Mouse (Mus musculus) T-cell, adult 2 months (primary cell): Measurements from ENCODE around the gene A26c2.

Source experiments
- DNase-seq: peaks from one replicate; pipeline ENCODE4 v3.0.0; 2022; ENCODE audit warnings: low spot score

The A26c2 gene

DNA sequence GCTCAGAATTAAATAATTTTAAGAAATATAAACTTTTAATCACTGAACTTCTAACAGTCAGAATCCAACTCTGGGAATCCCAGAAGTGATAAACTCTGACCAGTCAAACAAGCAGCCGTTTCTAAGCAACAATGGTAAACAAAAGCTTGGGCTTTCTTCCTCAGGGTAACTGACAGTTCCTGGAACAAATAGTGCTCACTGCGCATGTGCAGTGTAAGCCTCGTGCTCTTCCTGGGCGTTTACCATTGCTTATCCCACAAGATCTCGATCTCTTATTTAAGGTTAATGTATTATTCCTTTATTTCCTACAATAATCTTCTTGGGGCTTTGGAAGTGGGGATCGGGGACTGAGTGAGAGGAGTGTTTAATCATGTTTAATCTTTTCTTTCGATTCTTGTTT lies at the start of gene A26c2:
Gene A26c2 (minus strand): TSS at position 101 of the 400 bp plus-strand sequence.
- no peak for DNase-seq

DNA sequence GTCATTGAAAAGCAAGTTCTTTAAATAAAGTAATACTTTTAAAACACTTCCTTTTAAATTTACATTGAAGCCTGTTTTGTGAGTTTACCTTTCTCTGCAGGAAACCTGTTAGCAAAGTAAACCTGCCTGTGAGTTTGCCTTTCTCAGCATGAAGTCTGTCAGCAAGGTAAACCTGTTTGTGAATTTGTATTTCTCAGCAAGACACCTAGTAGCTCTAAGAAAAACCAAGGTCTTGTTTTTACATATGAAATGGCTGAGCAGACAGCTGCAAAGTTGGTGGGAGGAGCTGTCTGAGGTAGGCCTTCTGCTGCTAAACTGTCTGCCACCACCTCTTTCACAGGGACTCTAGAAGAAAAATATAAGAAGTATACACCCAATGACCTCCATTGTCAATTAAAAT lies 28.0 kb upstream of the A26c2 start:
- DNase-seq, result no peak
